Mouse (Mus musculus) lung, adult 2 months (tissue): ENCODE results near the gene Muc3a.

Source experiments
- CTCF ChIP-seq: fragments of 200-500 bp; IDR thresholded peaks from 2 replicates; pipeline ENCODE4 v1.5.1; 2011; ENCODE audit warnings: mild to moderate bottlenecking, low read length, control low read depth; ENCODE audit not compliant: insufficient read depth
- POLR2A ChIP-seq: fragments of 200-500 bp; IDR thresholded peaks from 2 replicates; pipeline ENCODE4 v1.6.1; 2011; ENCODE audit warnings: low read depth, mild to moderate bottlenecking, control low read depth, low read length, borderline replicate concordance; ENCODE audit errors: extremely low read depth

DNA sequence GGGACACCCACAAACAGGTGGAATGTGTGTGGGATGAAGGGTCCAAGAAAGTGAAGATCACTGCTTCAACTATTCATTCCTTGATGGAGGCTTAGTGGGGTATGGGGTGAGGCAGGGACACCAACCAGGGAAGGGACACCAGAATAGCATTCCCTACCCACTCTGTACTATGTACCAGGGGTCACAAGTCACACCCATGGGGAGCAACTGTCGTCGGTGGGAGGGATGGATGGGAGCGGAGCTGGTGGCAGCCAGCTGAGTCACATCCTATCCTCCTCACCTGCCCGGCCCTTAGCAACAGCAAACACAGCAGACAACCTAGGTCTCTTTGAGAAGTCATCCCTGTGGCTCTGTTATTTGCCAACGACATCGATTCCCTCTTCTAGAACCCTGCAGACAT lies 44.6 kb downstream of the Muc3a start:
- no peak for TF ChIP-seq CTCF
- TF ChIP-seq POLR2A = no peak
